Mouse (Mus musculus) stomach, postnatal 0 days (tissue): Measurements from ENCODE around the gene Tekt1.

Experiments used
- CTCF ChIP-seq: IDR thresholded peaks from 2 replicates; pipeline ENCODE4 v1.5.1; 2016; ENCODE audit warnings: antibody characterized with exemption, low read depth, mild to moderate bottlenecking, moderate library complexity
- EP300 ChIP-seq: optimal IDR thresholded peaks from 2 replicates; pipeline ENCODE3; 2016; ENCODE audit warnings: antibody characterized with exemption

DNA sequence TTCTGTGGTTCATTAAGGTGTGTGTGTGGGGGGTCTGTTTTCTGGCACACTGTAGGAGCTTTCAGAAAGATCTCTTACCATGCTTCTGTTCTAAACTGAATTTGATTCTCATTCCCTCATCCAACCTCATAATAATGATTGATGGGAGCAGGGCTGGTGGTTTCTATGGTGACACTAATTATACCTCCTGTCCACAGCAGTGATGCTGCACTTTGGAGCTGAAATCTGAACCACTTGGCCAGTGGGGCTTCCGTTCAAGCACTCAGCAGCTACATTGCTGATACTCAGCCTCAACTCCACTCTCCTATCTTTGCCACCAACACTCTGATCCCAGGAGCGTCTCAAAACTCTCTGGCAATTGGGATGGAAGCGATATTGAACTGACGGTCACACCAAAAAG, 17.1 kb upstream of the Tekt1 start:
- TF ChIP-seq EP300 (no peak), CTCF (no peak)
